Mouse (Mus musculus) liver, adult (tissue): ENCODE results near the gene Clic6.
A peak's percentile ranks its signal among the peaks of the same experiment; 100 is the strongest.

Experiments
- GATA4 ChIP-seq: IDR thresholded peaks from 2 replicates; pipeline ENCODE4 v1.6.1; 2014; ENCODE audit warnings: mild to moderate bottlenecking, low read length; ENCODE audit not compliant: insufficient replicate concordance

The Clic6 gene

GRCm38 (mm10) chr16:92485436-92485835, at the start of gene Clic6:
TSS of gene Clic6 (plus strand) at chr16:92485736.
- TF ChIP-seq GATA4 = no peak

- no peak for TF ChIP-seq GATA4
These were observed 45.8 kb upstream of the Clic6 start for GRCm38 (mm10) chr16:92439775-92440174.

- TF ChIP-seq GATA4 = no peak
These were observed 45.3 kb upstream of the Clic6 start for GRCm38 (mm10) chr16:92440229-92440628.

- no peak for TF ChIP-seq GATA4
These were observed 44.3 kb upstream of the Clic6 start for GRCm38 (mm10) chr16:92441203-92441602.

- no peak for TF ChIP-seq GATA4
These were observed 43.4 kb upstream of the Clic6 start for GRCm38 (mm10) chr16:92442150-92442549.

GRCm38 (mm10) chr16:92442946-92443345, 42.6 kb upstream of the Clic6 start:
- no peak for TF ChIP-seq GATA4

GRCm38 (mm10) chr16:92443644-92444113, 41.9 kb upstream of the Clic6 start:
- TF ChIP-seq GATA4 = peak; percentile 86; the same call in 1 of the 2 replicates

- TF ChIP-seq GATA4 = no peak
These were observed 40.2 kb upstream of the Clic6 start for GRCm38 (mm10) chr16:92445377-92445776.

- no peak for TF ChIP-seq GATA4
These were observed 36.5 kb upstream of the Clic6 start for GRCm38 (mm10) chr16:92449080-92449479.

- no peak for TF ChIP-seq GATA4
These were observed 35.2 kb upstream of the Clic6 start for GRCm38 (mm10) chr16:92450331-92450730.

- TF ChIP-seq GATA4 = no peak; the same call in 1 of the 2 replicates
These were observed 33.9 kb upstream of the Clic6 start for GRCm38 (mm10) chr16:92451516-92452072.

GRCm38 (mm10) chr16:92452609-92453008, 32.9 kb upstream of the Clic6 start:
- no peak for TF ChIP-seq GATA4

- TF ChIP-seq GATA4 = no peak
These were observed 31.5 kb upstream of the Clic6 start for GRCm38 (mm10) chr16:92454002-92454401.

- no peak for TF ChIP-seq GATA4
These were observed 31.0 kb upstream of the Clic6 start for GRCm38 (mm10) chr16:92454495-92454894.

- TF ChIP-seq GATA4 = no peak
These were observed 30.0 kb upstream of the Clic6 start for GRCm38 (mm10) chr16:92455488-92455887.

GRCm38 (mm10) chr16:92455969-92456368, 29.6 kb upstream of the Clic6 start:
- TF ChIP-seq GATA4 = no peak

- no peak for TF ChIP-seq GATA4
These were observed 27.9 kb upstream of the Clic6 start for GRCm38 (mm10) chr16:92457594-92457993.
